Mouse (Mus musculus) hindbrain, embryonic 11.5 days (tissue): ENCODE measurements at regions not wholly inside any gene's neighbourhood (a gene's known extent, or its start where the extent isn't known, plus 50 kb on each side); places are given as distances from the start of the nearest gene placed in this dataset.

Experiments used
- ATAC-seq: fragments of 200-750 bp; cut with Nextera tagmentation; 2 replicates; pipeline ENCODE4 v1.8.0; 2017; ENCODE audit warnings: mild to moderate bottlenecking, moderate TSS enrichment, moderate library complexity; ENCODE audit not compliant: low FRiP score
- DNase-seq: peaks from one replicate; pipeline ENCODE4 v3.0.0-alpha.2; 2015; ENCODE audit warnings: low spot score
- H3K27ac ChIP-seq: fragments of 300-500 bp; sonication (generic); 2 replicates; pipeline ENCODE4 v1.5.1; 2014; ENCODE audit warnings: mild to moderate bottlenecking, low read depth, low read length
- H3K27me3 ChIP-seq: fragments of 300-500 bp; sonication (generic); 2 replicates; pipeline ENCODE4 v1.6.1; 2014; ENCODE audit warnings: mild to moderate bottlenecking, low read length, moderate library complexity, mixed read lengths; ENCODE audit not compliant: control insufficient read depth, insufficient read depth
- H3K36me3 ChIP-seq: fragments of 300-500 bp; sonication (generic); 2 replicates; pipeline ENCODE4 v1.6.1; 2014; ENCODE audit warnings: mild to moderate bottlenecking, low read length, moderate library complexity, mixed read lengths; ENCODE audit not compliant: control insufficient read depth, insufficient read depth
- H3K4me1 ChIP-seq: fragments of 300-500 bp; sonication (generic); replicated peaks from 2 replicates; pipeline ENCODE4 v1.6.1; 2014; ENCODE audit warnings: low read length, mixed read lengths; ENCODE audit not compliant: control insufficient read depth, insufficient read depth
- H3K4me2 ChIP-seq: fragments of 300-500 bp; sonication (generic); replicated peaks from 2 replicates; pipeline ENCODE4 v1.6.1; 2014; ENCODE audit warnings: mild to moderate bottlenecking, low read depth, low read length
- H3K4me3 ChIP-seq: fragments of 300-500 bp; sonication (generic); 2 replicates; pipeline ENCODE4 v1.5.1; 2014; ENCODE audit warnings: low read depth, low read length
- H3K9ac ChIP-seq: fragments of 300-500 bp; sonication (generic); 2 replicates; pipeline ENCODE4 v1.6.1; 2014; ENCODE audit warnings: low read depth, low read length
- H3K9me3 ChIP-seq: fragments of 300-500 bp; sonication (generic); 2 replicates; pipeline ENCODE4 v1.6.1; 2016; ENCODE audit warnings: low read length; ENCODE audit not compliant: control insufficient read depth
- WGBS: fragments of 180-500 bp; shearing (Covaris S2); extraction: QIAGEN DNeasy Blood & Tissue Kit; methylation state at CpG from one replicate; pipeline ENCODE4 v1.1.7; 2014; 5-methylcytosine and 5-hydroxymethylcytosine counted together

GRCm38 (mm10) chr1:80823953-80824352 is 65.6 kb upstream of the Dock10 start:
- no peak overlapping the region for H3K4me3 ChIP-seq
- H3K27me3 ChIP-seq: no peaks in the 10 kb centered on the region
- H3K4me2 ChIP-seq: no peak overlapping the region
- WGBS: 45% methylated on average over 3 of the region's 3 CpGs
- no peaks in the 10 kb centered on the region for H3K36me3 ChIP-seq
- H3K9ac ChIP-seq: no peak overlapping the region
- ATAC-seq (peak; percentile 61), DNase-seq (peak; percentile 20)
- no peak overlapping the region for H3K27ac ChIP-seq
- no peaks in the 10 kb centered on the region for H3K9me3 ChIP-seq
- H3K4me1 ChIP-seq: no peaks in the 10 kb centered on the region

- no peaks in the 10 kb centered on the region for H3K9me3 ChIP-seq
- no peaks in the 10 kb centered on the region for H3K4me1 ChIP-seq
- no peak overlapping the region for H3K4me2 ChIP-seq
- H3K27me3 ChIP-seq: no peaks in the 10 kb centered on the region
- H3K27ac ChIP-seq: no peak overlapping the region
- no peaks in the 10 kb centered on the region for H3K36me3 ChIP-seq
- 90% methylated on average over 1 of the region's 1 CpGs for WGBS
- H3K9ac ChIP-seq: no peak overlapping the region
- H3K4me3 ChIP-seq: no peak overlapping the region
- DNase-seq (no peak), ATAC-seq (no peak)
Measured at GRCm38 (mm10) chr1:80822185-80822584, 63.9 kb upstream of the Dock10 start.

- ATAC-seq (no peak), DNase-seq (no peak)
- no peaks in the 10 kb centered on the region for H3K27me3 ChIP-seq
- no peak overlapping the region for H3K9ac ChIP-seq
- no peaks in the 10 kb centered on the region for H3K9me3 ChIP-seq
- no peak overlapping the region for H3K4me2 ChIP-seq
- WGBS: 86% methylated on average over 3 of the region's 3 CpGs
- H3K27ac ChIP-seq: no peak overlapping the region
- no peak overlapping the region for H3K4me3 ChIP-seq
- no peaks in the 10 kb centered on the region for H3K36me3 ChIP-seq
- no peaks in the 10 kb centered on the region for H3K4me1 ChIP-seq
Measured at GRCm38 (mm10) chr1:80812906-80813305, 54.6 kb upstream of the Dock10 start.
